Mouse (Mus musculus): ENCODE measurements at regions not wholly inside any gene's neighbourhood (a gene's known extent, or its start where the extent isn't known, plus 50 kb on each side); places are given as distances from the start of the nearest gene placed in this dataset.

- no peak for TF ChIP-seq CTCF (IDR thresholded peaks at IDR 0.05; ENCODE audit: extremely low read depth, insufficient read depth, low read length)
- TF ChIP-seq POLR2A (IDR thresholded peaks at IDR 0.05; ENCODE audit: extremely low read depth, insufficient read depth, low read length) = no peak
Observed at GRCm38 (mm10) chr13:30069397-30069796, 66.9 kb upstream of the Mboat1 start.

Measured in cortical plate, adult 2 months (tissue).